Mouse (Mus musculus): ENCODE data around the gene Fermt1. TPM values are rescaled to one million over a fixed set of nuclear protein-coding genes. Genes with fewer than 3 reads are reported as not detected.

Gene Fermt1
- polyA plus RNA-seq, 1 experiment: 19.7 TPM

- Histone ChIP-seq H3K27me3 (ENCODE audit: control insufficient read depth, insufficient read depth, low read length) (no peaks in the 10 kb centered on the region), H3K27ac (ENCODE audit: insufficient read depth, low read depth, low read length) (no peak overlapping the region), H3K36me3 (ENCODE audit: control insufficient read depth, insufficient read depth, low read length) (peaks cover 28% of the 10 kb centered on the region), H3K4me1 (ENCODE audit: control insufficient read depth, insufficient read depth, insufficient read length, low read length) (0 out of 2 replicates have a peak, but pooled peaks cover 2% of the 10 kb centered on the region), H3K4me3 (ENCODE audit: low read depth, low read length) (no peak overlapping the region)
- WGBS: 91% methylated on average over 2 of the region's 2 CpGs
- TF ChIP-seq CTCF (IDR thresholded peaks at IDR 0.05; ENCODE audit: extremely low read depth, insufficient read length, insufficient replicate concordance, low read depth, low read length) (no peak), POLR2A (IDR thresholded peaks at IDR 0.05; ENCODE audit: low read depth, low read length) (no peak)
These were observed 82.4 kb downstream of the Fermt1 start for GRCm38 (mm10) chr2:132863325-132863724.

- WGBS: 91% methylated on average over 2 of the region's 2 CpGs
These were observed 84.2 kb downstream of the Fermt1 start for GRCm38 (mm10) chr2:132861456-132861855.

GRCm38 (mm10) chr2:132860435-132860834 lies 85.3 kb downstream of the Fermt1 start:
- peaks cover 20% of the 10 kb centered on the region for H3K36me3 ChIP-seq (ENCODE audit: control insufficient read depth, insufficient read depth, low read length)
- H3K4me1 ChIP-seq (ENCODE audit: control insufficient read depth, insufficient read depth, insufficient read length, low read length): 0 out of 2 replicates have a peak, but pooled peaks cover 2% of the 10 kb centered on the region
- no peak overlapping the region for H3K4me3 ChIP-seq (ENCODE audit: low read depth, low read length)
- TF ChIP-seq POLR2A (IDR thresholded peaks at IDR 0.05; ENCODE audit: low read depth, low read length) (no peak), CTCF (IDR thresholded peaks at IDR 0.05; ENCODE audit: extremely low read depth, insufficient read length, insufficient replicate concordance, low read depth, low read length) (no peak)
- no peak overlapping the region for H3K27ac ChIP-seq (ENCODE audit: insufficient read depth, low read depth, low read length)
- H3K27me3 ChIP-seq (ENCODE audit: control insufficient read depth, insufficient read depth, low read length): no peaks in the 10 kb centered on the region

More at GRCm38 (mm10) chr2:132861456-132861855, 84.2 kb downstream of the Fermt1 start:
- Histone ChIP-seq H3K4me3 (ENCODE audit: low read depth, low read length) (no peak overlapping the region), H3K27me3 (ENCODE audit: control insufficient read depth, insufficient read depth, low read length) (no peaks in the 10 kb centered on the region), H3K27ac (ENCODE audit: insufficient read depth, low read depth, low read length) (no peak overlapping the region), H3K4me1 (ENCODE audit: control insufficient read depth, insufficient read depth, insufficient read length, low read length) (0 out of 2 replicates have a peak, but pooled peaks cover 2% of the 10 kb centered on the region), H3K36me3 (ENCODE audit: control insufficient read depth, insufficient read depth, low read length) (peaks cover 26% of the 10 kb centered on the region)
- TF ChIP-seq CTCF (IDR thresholded peaks at IDR 0.05; ENCODE audit: extremely low read depth, insufficient read length, insufficient replicate concordance, low read depth, low read length) (no peak), POLR2A (IDR thresholded peaks at IDR 0.05; ENCODE audit: low read depth, low read length) (no peak)

- H3K4me3 ChIP-seq (ENCODE audit: low read depth, low read length): no peak overlapping the region
- H3K27ac ChIP-seq (ENCODE audit: insufficient read depth, low read depth, low read length): no peak overlapping the region
- 0 out of 2 replicates have a peak, but pooled peaks cover 2% of the 10 kb centered on the region for H3K4me1 ChIP-seq (ENCODE audit: control insufficient read depth, insufficient read depth, insufficient read length, low read length)
- no peaks in the 10 kb centered on the region for H3K27me3 ChIP-seq (ENCODE audit: control insufficient read depth, insufficient read depth, low read length)
- TF ChIP-seq CTCF (IDR thresholded peaks at IDR 0.05; ENCODE audit: extremely low read depth, insufficient read length, insufficient replicate concordance, low read depth, low read length): no peak
- TF ChIP-seq POLR2A (IDR thresholded peaks at IDR 0.05; ENCODE audit: low read depth, low read length): no peak
- WGBS: 73% methylated on average over 5 of the region's 5 CpGs
- peaks cover 16% of the 10 kb centered on the region for H3K36me3 ChIP-seq (ENCODE audit: control insufficient read depth, insufficient read depth, low read length)
These were observed 89.4 kb downstream of the Fermt1 start for GRCm38 (mm10) chr2:132856333-132856732.

Other genes with a start within 250 kb of the Fermt1 start
- gene Chgb, start 164.6 kb downstream of the Fermt1 start, polyA plus RNA-seq (2012; rRNA removed): 9.3 and 14.8 TPM in 2 replicates
- 0.30 and 1.4 TPM in 2 replicates for gene Trmt6, start 129.9 kb downstream of the Fermt1 start, polyA plus RNA-seq (2012; rRNA removed)
- 0.23 and 0.51 TPM in 2 replicates for gene Mcm8, start 129.8 kb downstream of the Fermt1 start, polyA plus RNA-seq (2012; rRNA removed)
- 34.8 and 49.8 TPM in 2 replicates for gene Crls1, start 99.2 kb downstream of the Fermt1 start, polyA plus RNA-seq (2012; rRNA removed)
- 0.74 and 4.0 TPM in 2 replicates for gene Lrrn4, start 65.0 kb downstream of the Fermt1 start, polyA plus RNA-seq (2012; rRNA removed)

All from small intestine, adult 2 months (tissue).